Mouse (Mus musculus) thymus, adult 2 months (tissue): ENCODE measurements at regions not wholly inside any gene's neighbourhood (a gene's known extent, or its start where the extent isn't known, plus 50 kb on each side); places are given as distances from the start of the nearest gene placed in this dataset.

Source experiments
- CTCF ChIP-seq: fragments of 200-500 bp; IDR thresholded peaks from 2 replicates; pipeline ENCODE4 v1.5.1; 2012; ENCODE audit warnings: mild to moderate bottlenecking, control low read depth, low read length, moderate library complexity, borderline replicate concordance; ENCODE audit not compliant: control insufficient read depth, poor library complexity, insufficient read depth; ENCODE audit errors: extremely low read depth
- POLR2A ChIP-seq: fragments of 200-500 bp; IDR thresholded peaks from 2 replicates; pipeline ENCODE4 v1.6.1; 2012; ENCODE audit warnings: mild to moderate bottlenecking, low read length, control low read depth, moderate library complexity; ENCODE audit not compliant: control insufficient read depth, poor library complexity, insufficient read depth; ENCODE audit errors: extremely low read depth

GRCm38 (mm10) chr7:129800461-129800867 lies 208.8 kb downstream of the Wdr11 start:
- TF ChIP-seq POLR2A (no peak), CTCF (no peak)
